Mouse (Mus musculus) yolk sac, embryonic 10.5 days (tissue): Measurements from ENCODE around the gene Prss35.

Source experiments
- DNase-seq: peaks from one replicate; pipeline ENCODE4 v3.0.0-alpha.2; 2017; ENCODE audit warnings: low spot score

The Prss35 gene

DNA sequence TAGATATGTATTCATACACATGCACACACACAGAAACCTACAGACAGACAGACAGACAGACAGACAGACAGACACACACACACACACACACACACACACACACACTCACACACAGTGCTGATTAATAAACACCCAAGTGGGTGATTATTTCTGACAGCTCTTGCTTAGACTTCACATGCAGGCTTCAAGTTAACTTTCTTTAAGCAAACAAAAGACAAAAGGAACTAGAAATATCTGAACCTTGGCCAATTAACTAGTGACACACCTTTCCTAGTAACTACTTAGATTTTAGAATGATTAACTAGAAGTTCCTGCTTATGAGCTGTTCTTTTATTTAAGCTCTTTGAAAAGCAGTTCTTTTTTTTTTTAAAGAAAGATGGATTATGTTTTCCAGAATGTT, 9.1 kb upstream of the Prss35 start:
- DNase-seq, result no peak

- no peak for DNase-seq
Observed at GRCm38 (mm10) chr9:86734795-86735194, 8.7 kb upstream of the Prss35 start.

GRCm38 (mm10) chr9:86736991-86737390, 6.5 kb upstream of the Prss35 start:
- DNase-seq, result peak; percentile 48

GRCm38 (mm10) chr9:86738067-86738466, 5.4 kb upstream of the Prss35 start:
- no peak for DNase-seq

DNA sequence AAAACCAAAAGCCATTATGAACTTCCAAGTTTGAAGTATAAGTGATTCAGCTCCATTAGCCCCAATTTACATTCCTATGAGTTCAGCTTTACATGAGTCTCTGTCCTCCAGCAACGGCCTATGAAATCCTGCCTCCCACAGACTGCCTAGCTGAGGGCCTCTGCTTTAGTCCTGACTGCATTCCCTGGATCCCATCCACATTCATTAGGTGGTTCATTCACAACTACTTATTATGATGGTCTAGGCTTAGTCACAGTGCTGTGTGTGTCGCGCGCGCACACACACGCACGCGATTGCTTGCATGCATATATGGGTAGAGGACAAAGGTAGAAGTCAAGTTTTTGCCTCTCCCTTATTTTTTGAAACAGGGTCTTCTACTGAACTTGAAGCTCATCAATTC, 4.6 kb upstream of the Prss35 start:
- no peak for DNase-seq

- DNase-seq, result no peak
Observed at GRCm38 (mm10) chr9:86739971-86740370, 3.5 kb upstream of the Prss35 start.

- DNase-seq, result peak; percentile 4
Observed at GRCm38 (mm10) chr9:86744041-86744440, 592 bp downstream of the Prss35 start.

DNA sequence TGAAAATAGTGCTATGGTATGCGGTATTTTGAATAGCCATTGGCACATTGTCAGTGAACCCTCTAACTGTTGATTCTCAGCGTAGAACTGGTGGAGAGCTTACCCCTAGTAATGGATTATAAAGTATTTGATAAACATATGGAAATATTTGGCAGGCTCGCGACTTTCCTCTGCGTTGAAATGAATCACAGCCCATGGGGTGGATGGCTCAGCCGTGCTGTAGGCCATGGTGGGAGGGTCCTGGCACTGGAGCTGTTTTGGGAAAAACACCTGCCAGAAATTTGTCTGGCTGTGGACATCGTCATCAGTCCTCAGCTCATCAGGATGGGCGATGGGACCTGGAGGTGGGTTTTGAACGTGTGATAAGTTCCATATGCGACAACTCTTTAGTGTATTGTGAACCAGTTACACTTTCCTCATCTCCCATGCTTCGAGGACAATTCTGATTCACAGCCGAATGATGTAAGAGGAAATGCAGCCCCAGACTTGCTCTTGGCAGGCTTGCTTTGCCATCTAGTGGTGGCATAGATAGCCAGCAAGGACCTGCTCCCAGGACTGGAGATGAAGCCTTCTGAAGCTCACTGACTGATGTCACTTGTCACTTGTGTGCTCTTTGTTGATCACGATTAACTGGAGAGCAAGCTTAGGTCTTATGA, 2.6 kb downstream of the Prss35 start:
- peak; percentile 23 for DNase-seq

GRCm38 (mm10) chr9:86762477-86763376, 19.3 kb downstream of the Prss35 start:
- no peak for DNase-seq

GRCm38 (mm10) chr9:86764002-86764401, 20.6 kb downstream of the Prss35 start:
- no peak for DNase-seq

DNA sequence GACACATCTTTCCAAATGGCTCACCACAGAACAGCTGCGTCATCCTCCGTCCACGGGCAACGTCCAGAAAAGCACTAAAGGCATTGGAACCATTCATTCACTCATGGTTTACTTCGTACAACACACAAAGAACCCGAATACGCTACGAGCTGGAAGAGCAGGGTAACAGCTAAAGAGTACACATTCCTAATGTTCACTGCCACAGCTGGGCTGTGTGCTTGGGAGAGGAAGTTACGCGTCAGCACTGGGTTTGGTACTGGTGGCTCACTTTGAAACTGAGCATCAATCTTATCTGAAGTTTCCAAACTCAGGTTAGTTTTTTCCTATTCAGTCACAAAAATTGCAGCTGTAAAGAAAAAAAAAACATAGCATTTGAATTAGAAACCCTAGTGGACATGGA, 23.5 kb downstream of the Prss35 start:
- no peak for DNase-seq

DNA sequence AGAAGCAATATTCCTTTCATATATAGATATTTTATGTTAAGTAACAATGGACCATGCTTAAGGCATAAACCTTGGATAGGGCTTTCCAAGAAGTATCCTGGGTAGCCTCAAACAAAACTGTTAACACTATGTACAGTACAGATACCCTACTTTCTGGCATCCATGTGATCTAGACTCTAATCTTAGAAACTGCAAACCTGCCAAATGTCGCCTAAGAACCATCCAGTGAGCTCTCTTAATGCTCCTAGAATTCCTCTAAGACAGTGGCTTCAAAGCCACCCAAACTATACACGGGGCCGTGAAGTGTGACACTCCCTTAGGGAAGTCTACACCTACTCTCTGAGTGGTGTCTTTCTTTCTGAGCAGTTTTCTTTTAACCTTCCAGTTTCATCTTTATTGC, 29.4 kb downstream of the Prss35 start:
- DNase-seq, result no peak

DNA sequence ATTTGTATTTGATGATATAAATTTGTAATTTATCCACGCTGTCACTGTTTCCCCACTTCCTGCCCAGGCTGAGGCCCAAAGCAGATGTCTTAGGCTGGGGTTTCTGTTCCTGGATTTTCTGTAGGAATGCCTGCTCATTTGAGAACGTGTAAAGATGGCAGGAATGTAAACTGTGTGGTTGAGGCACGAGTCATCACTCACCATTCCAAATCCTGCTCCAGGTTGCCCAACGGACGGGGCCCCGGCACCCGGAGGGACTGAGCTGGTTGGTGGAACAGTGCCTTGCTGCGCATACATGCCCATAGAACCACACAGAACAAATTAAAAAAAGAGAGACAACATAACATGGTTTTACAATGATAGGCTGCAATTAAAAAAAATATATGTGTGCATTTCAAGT, 30.5 kb downstream of the Prss35 start:
- no peak for DNase-seq

DNA sequence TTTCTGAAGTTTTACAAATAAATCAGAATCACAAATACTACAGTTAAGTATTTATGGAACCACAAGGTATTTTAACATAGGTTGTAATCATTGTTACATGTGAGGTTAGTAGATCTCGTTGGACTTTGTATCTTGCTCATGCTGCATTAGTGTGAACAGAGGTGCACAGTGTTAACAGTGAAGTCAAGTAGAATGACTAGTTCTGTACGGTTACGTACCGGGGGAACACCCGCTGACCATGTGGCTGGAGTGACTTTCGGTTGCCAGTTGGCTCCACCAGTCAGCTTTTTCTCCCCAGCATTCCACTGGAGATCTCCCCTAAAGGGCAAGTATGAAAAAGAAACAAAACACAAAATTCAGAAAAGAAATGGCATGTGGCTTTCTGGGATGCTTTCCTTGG, 31.9 kb downstream of the Prss35 start:
- DNase-seq, result no peak

GRCm38 (mm10) chr9:86777309-86777708, 33.9 kb downstream of the Prss35 start:
- DNase-seq, result no peak

- DNase-seq, result no peak
Observed at GRCm38 (mm10) chr9:86778212-86778611, 34.8 kb downstream of the Prss35 start.

GRCm38 (mm10) chr9:86781426-86781825, 38.0 kb downstream of the Prss35 start:
- DNase-seq, result no peak

- DNase-seq, result no peak
Observed at GRCm38 (mm10) chr9:86782836-86783235, 39.4 kb downstream of the Prss35 start.

GRCm38 (mm10) chr9:86789186-86789585, 45.7 kb downstream of the Prss35 start:
- DNase-seq, result no peak

DNA sequence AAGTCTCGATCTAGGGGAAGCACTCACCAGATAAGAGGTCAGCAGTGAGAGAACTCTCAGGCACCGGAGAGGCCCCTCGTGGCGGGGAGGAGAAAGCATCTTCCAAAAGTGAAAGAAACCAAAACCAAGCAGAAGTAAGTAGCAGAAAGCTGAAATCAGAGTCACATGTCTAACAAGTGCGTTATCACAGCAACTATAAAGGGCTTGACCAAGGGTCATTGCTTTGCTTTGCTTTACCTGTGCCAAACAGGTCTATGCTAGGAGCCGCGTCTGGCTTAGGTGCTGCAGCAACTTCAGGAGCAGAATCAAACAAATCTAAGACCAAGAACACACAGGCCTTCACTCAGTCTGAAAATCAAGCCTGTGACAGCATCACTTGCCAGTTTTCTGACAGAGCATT, 48.5 kb downstream of the Prss35 start:
- DNase-seq, result no peak

GRCm38 (mm10) chr9:86795236-86795635, 51.8 kb downstream of the Prss35 start:
- DNase-seq, result no peak

DNA sequence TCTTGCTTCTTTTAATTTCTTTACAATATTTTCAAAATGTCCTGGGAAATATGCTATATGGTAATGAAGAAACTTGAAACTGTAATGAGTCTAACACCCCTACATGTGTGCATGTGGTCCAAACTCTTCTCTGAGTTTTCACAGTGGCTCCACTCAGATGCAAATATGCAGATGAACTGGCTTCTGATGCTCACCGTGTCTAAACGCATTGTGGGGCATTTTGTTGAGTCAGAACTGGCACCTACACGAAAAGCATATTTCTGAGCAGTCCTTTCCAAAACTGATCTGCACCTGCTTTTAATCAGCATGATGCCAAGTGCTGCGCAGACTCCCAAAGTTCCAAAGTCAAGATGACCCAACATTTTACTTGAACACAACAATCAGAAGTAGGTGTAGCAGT, 54.1 kb downstream of the Prss35 start:
- DNase-seq, result no peak

GRCm38 (mm10) chr9:86798129-86798528, 54.7 kb downstream of the Prss35 start:
- no peak for DNase-seq

DNA sequence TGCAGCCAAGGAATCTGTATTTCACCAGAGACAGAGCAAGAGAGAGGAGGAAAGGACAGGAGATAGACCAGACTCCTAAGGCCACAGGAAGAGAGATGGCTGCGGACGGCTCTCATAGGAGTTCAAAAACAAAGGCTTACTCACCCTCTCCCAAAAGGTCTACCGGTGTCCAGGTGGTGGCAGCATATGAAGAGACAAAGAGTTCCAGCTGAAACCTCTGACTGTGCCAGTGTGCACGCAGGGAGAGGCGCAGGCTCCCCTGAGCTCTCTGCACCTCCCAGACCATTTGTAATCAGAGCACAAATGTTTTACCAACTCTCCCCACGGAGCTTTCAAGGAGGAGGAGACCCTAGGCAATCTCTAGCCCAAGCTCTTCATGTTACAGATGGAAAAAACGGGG, 55.2 kb downstream of the Prss35 start:
- DNase-seq, result no peak
